Mouse (Mus musculus) ES-E14 (cell line): ENCODE measurements around the gene Tbc1d17. TPM values are rescaled to one million over a fixed set of nuclear protein-coding genes. Genes with fewer than 3 reads are reported as not detected.
A peak's percentile ranks its signal among the peaks of the same experiment; 100 is the strongest.

Experiments
- DNase-seq: peaks from one replicate; pipeline ENCODE4 v3.0.0-alpha.2; 2013; ENCODE audit warnings: low read depth, low spot score
- H3K27ac ChIP-seq: 2 replicates; pipeline ENCODE4 v1.5.1; 2012; ENCODE audit warnings: low read depth, mild to moderate bottlenecking, low read length, moderate library complexity, mixed read lengths; ENCODE audit not compliant: poor library complexity, insufficient read depth, severe bottlenecking
- H3K36me3 ChIP-seq: 2 replicates; pipeline ENCODE4 v1.6.1; 2012; ENCODE audit warnings: mild to moderate bottlenecking, low read length, moderate library complexity, mixed read lengths; ENCODE audit not compliant: control insufficient read depth, poor library complexity, insufficient read depth, severe bottlenecking
- H3K4me1 ChIP-seq, 2 experiments: fragments of 150-350 bp in 1 of 2; sonication (generic) in 1 of 2; 2 replicates each; pipeline ENCODE4 v1.6.1; 2012; ENCODE audit warnings: low read length in 2 of 2, mild to moderate bottlenecking in 1 of 2, mixed read lengths in 1 of 2; ENCODE audit not compliant: control insufficient read depth in 2 of 2, insufficient read depth in 2 of 2, poor library complexity in 1 of 2
- H3K4me3 ChIP-seq, 2 experiments: fragments of 150-350 bp in 1 of 2; sonication (generic) in 1 of 2; 2 replicates each; pipeline ENCODE4 v1.5.1; 2012; ENCODE audit warnings: low read length in 2 of 2, low read depth in 1 of 2, mild to moderate bottlenecking in 1 of 2, mixed read lengths in 1 of 2; ENCODE audit not compliant: insufficient read depth in 1 of 2, poor library complexity in 1 of 2, severe bottlenecking in 1 of 2
- H3K9ac ChIP-seq: 2 replicates; pipeline ENCODE4 v1.6.1; 2012; ENCODE audit warnings: low read depth, mild to moderate bottlenecking, low read length, mixed read lengths; ENCODE audit not compliant: poor library complexity, insufficient read depth, severe bottlenecking
- H3K9me3 ChIP-seq: fragments of 150-350 bp; sonication (generic); 2 replicates; pipeline ENCODE4 v1.6.1; 2012; ENCODE audit warnings: low read depth, mild to moderate bottlenecking, low read length; ENCODE audit not compliant: control insufficient read depth, insufficient read depth
- CHD2 ChIP-seq: IDR thresholded peaks from 2 replicates; pipeline ENCODE4 v1.6.1; 2014; ENCODE audit warnings: mild to moderate bottlenecking, low read depth, low read length, inconsistent platforms
- HCFC1 ChIP-seq: IDR thresholded peaks from 2 replicates; pipeline ENCODE4 v1.6.1; 2012; ENCODE audit warnings: low read length, inconsistent platforms, borderline replicate concordance; ENCODE audit not compliant: insufficient read depth
- MAFK ChIP-seq: IDR thresholded peaks from 2 replicates; pipeline ENCODE4 v1.6.1; 2014; ENCODE audit warnings: mild to moderate bottlenecking, low read depth, low read length, inconsistent platforms; ENCODE audit not compliant: insufficient read depth
- ZC3H11A ChIP-seq: IDR thresholded peaks from 2 replicates; pipeline ENCODE4 v1.6.1; 2012; ENCODE audit warnings: low read depth, mild to moderate bottlenecking, inconsistent platforms, low read length, borderline replicate concordance
- ZNF384 ChIP-seq: IDR thresholded peaks from 2 replicates; pipeline ENCODE4 v1.6.1; 2012; ENCODE audit warnings: low read depth, low read length, inconsistent platforms
- in situ Hi-C, 2 experiments: fragments of 600-800 bp; cut with MboI; formaldehyde crosslinking; loops; one replicate each; pipeline ENCODE4 v1.15.1; 2025; ENCODE audit warnings: low sequenced_read_pairs in 2 of 2, inconsistent platforms in 1 of 2; ENCODE audit not compliant: unreplicated experiment in 2 of 2
- total RNA-seq: library from RNA; depleted of rRNA; stranded (reverse); fragments of 300-350 nt; gene quantifications from 2 replicates; pipeline ENCODE4 v1.2.3, GENCODE M21; 2012

Gene Tbc1d17
- total RNA-seq, 1 experiment = 31.5 TPM

DNA sequence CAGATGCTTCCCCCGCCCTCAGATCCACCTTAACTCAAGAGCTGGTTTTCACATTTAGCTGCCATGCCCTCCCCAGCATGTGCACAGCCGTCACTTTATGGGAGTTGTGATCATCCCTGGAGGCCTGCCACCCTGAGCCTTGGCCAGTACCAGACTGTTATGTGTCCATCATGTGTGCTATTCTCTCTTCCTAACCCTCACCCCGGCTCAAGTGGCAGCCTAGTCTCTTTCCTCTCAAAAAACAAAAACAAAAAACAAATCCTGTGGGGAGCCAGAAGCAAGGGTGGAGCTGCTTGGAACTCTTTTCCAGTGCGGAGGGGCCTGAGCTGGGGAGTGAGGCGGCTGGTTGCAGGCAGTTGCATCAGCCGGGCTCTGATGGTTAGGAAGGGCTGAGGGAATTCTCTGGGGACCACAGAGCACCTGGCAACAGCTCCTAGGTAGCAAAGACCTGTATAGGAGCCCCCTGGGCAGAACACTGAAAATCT, 30.1 kb downstream of the Tbc1d17 start:
- Histone ChIP-seq H3K27ac (no peak overlapping the region), H3K36me3 (peaks cover 21% of the 10 kb centered on the region; the same call in 1 of the 2 replicates), H3K4me1 (peaks cover 3 to 33% of the 10 kb centered on the region in 2 experiments), H3K9ac (peak overlapping the region; percentile 70), H3K4me3 (peak overlapping the region; percentile 94 to 99), H3K9me3 (no peaks in the 10 kb centered on the region)
- in situ Hi-C loops = no loop called here
- no peak for DNase-seq
- TF ChIP-seq ZNF384 = no peak
- TF ChIP-seq ZC3H11A = no peak
- peak; percentile 44; the same call in 1 of the 2 replicates for TF ChIP-seq HCFC1
- TF ChIP-seq CHD2 = 0 out of 2 replicates have a peak, but pooled peaks have one; percentile 42
- TF ChIP-seq MAFK = no peak

- Histone ChIP-seq H3K36me3 (peaks cover 21% of the 10 kb centered on the region; the same call in 1 of the 2 replicates), H3K4me3 (peak overlapping the region; percentile 94 to 99), H3K9me3 (no peaks in the 10 kb centered on the region), H3K9ac (peak overlapping the region; percentile 100), H3K27ac (no peak overlapping the region), H3K4me1 (peaks cover 3 to 28% of the 10 kb centered on the region in 2 experiments; a peak in 3 of 4 replicates)
- DNase-seq = no peak
- in situ Hi-C loops = no loop called here
- TF ChIP-seq ZNF384 (no peak), HCFC1 (no peak), ZC3H11A (no peak), MAFK (no peak), CHD2 (no peak)
Observed at GRCm38 (mm10) chr7:44818164-44818563, 30.7 kb downstream of the Tbc1d17 start.

- in situ Hi-C loops = no loop called here
- Histone ChIP-seq H3K27ac (no peak overlapping the region), H3K9ac (peak overlapping the region; percentile 100; the same call in 1 of the 2 replicates), H3K9me3 (no peaks in the 10 kb centered on the region), H3K36me3 (peaks cover 21% of the 10 kb centered on the region; the same call in 1 of the 2 replicates), H3K4me1 (peaks cover 3 to 25% of the 10 kb centered on the region in 2 experiments; a peak in 3 of 4 replicates), H3K4me3 (peak overlapping the region; percentile 94 to 99)
- no peak for DNase-seq
- TF ChIP-seq ZC3H11A (no peak), CHD2 (no peak)
Observed at GRCm38 (mm10) chr7:44817441-44817840, 31.4 kb downstream of the Tbc1d17 start.

DNA sequence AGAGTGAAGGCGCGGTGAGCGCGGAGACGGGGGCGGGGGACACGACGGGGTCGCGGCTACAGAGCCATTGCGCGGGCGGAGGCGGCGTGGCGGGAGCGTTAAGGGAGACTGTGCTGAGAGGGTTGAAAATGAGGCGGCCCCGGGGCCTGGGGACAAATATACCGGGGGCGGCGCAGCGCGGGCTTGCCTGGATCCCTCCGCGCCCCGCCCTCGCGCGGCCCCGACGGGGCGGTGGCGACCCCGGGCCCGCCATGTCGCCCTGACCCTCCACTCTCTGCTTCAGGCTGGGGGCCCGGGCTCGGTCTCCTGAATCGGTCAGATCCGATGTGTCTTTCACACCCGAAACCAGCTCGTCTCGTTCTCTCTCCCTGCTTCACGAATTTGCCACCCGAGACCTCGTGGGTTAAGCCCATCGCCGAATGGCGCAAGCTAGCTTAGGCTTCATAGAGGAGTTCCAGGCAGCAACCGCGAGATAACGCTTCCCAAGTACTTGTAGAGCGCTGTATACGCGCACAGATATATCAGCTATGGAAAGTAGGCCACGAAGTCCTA, 32.3 kb downstream of the Tbc1d17 start, which contains the start of gene Atf5:
Gene Atf5, minus strand, starts transcription at position 189 of the 552 bp plus-strand sequence.
- peaks cover 19% of the 10 kb centered on the region; the same call in 1 of the 2 replicates for H3K36me3 ChIP-seq
- peak within 1 kb of the TSS; percentile 94 to 99 for H3K4me3 ChIP-seq
- H3K9ac ChIP-seq = peak within 1 kb of the TSS; percentile 100
- peak within 1 kb of the TSS; percentile 100 for H3K27ac ChIP-seq
- in situ Hi-C loops = no loop called here
- H3K4me1 ChIP-seq = peaks cover 3 to 25% of the 10 kb centered on the region in 2 experiments; a peak in 3 of 4 replicates
- no peaks in the 10 kb centered on the region for H3K9me3 ChIP-seq
- no peak for DNase-seq
- TF ChIP-seq ZNF384 (no peak), HCFC1 (no peak), CHD2 (no peak), MAFK (no peak), ZC3H11A (no peak)
